Comparison of ENCODE assay signal across 7 mouse cellular contexts in the genomic region with DNA sequence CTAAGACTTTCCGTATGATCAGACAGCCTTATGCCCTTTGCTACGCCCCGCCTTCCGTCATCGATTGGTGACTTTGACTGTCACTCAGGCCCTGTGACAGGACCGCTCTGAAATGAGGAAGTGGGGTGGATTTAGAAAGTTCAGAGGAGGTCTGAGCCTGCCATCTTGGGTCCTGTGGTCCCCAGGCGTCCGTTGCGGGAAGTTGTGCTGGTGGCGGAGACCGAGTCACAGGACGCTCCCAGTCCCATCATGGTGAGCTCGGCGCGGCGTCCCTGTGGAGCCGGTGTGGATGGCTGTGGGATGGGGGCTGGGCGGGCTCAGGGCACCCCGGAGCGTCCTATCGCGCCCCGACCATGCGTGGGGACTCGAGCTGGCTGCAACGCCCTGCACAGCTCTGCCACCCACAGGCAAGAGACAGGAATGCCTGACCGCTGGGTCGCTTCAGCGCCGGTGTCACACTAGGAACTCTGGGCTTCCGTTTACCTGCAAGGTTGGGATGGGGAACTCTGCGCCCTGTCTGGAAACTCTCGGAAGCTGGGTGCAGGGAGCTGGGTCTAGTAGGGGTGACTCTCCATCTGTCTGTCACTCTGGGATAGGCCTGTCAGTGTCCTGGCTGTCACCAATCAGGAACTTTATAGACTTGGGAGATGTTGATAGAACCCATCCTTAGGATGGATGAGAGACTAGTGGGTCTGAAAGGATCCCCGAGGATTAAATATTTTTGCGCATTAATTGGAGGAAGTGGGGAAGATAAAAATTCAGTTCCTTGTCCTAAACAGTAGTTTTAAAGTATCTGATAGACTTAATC. TPM values are rescaled to one million over a fixed set of nuclear protein-coding genes. Genes with fewer than 3 reads are reported as not detected.
DNase-seq lines count a peak whose midpoint lies in the region; ATAC-seq lines count a peak whose summit lies in the region.

TSS of gene Zfp809 (plus strand) at position 134 of the 808 bp plus-strand sequence.

- no peaks in the 10 kb centered on the region for H3K36me3 ChIP-seq in intestine, embryonic 15.5 days
- 0 out of 2 replicates have a peak, but pooled peaks cover 3% of the 10 kb centered on the region for H3K36me3 ChIP-seq in midbrain, embryonic 10.5 days

- no peaks in the 10 kb centered on the region for H3K27me3 ChIP-seq in intestine, embryonic 15.5 days (replicated peaks)
- no peaks in the 10 kb centered on the region for H3K27me3 ChIP-seq in midbrain, embryonic 10.5 days (ENCODE audit: low read depth, poor library complexity, severe bottlenecking)

- peak; percentile 98 for ATAC-seq in intestine, embryonic 15.5 days

- peak within 1 kb of the TSS; percentile 75 for H3K4me2 ChIP-seq in intestine, embryonic 15.5 days (replicated peaks)

- WGBS in intestine, embryonic 15.5 days = 1% methylated on average over 35 of the region's 35 CpGs
- 1% methylated on average over 35 of the region's 35 CpGs for WGBS in midbrain, embryonic 10.5 days

- DNase-seq in adrenal gland, adult 2 months = peak; percentile 99
- DNase-seq in embryo, embryonic 11.5 days (ENCODE audit: low read depth, low spot score) = peak; percentile 97
- peak; percentile 100 for DNase-seq in gastrocnemius, postnatal 36 days
- peak; percentile 99 for DNase-seq in left cerebral cortex, postnatal 25 days (ENCODE audit: low spot score in 2 of 2)
- DNase-seq in midbrain, embryonic 10.5 days (ENCODE audit: low spot score) = peak; percentile 94
- DNase-seq in right cerebral cortex, postnatal 4 days = peak; percentile 99

- intact Hi-C loops in gastrocnemius, postnatal 36 days (cut with DNase I) = no loop called here
- intact Hi-C loops in left cerebral cortex, postnatal 25 days (cut with DNase I) = loop anchor here (2.0 to 5.0 kb wide), 2 partner anchors 69 to 162 kb away; partner anchors contain the start of genes Anln and Pigyl

- peak within 1 kb of the TSS; percentile 92 for H3K27ac ChIP-seq in intestine, embryonic 15.5 days
- H3K27ac ChIP-seq in midbrain, embryonic 10.5 days (replicated peaks) = peak within 1 kb of the TSS; percentile 96

- no peaks in the 10 kb centered on the region for H3K9me3 ChIP-seq in intestine, embryonic 15.5 days
- no peaks in the 10 kb centered on the region for H3K9me3 ChIP-seq in midbrain, embryonic 10.5 days (replicated peaks)

- no peaks in the 10 kb centered on the region for H3K4me1 ChIP-seq in intestine, embryonic 15.5 days (replicated peaks)
- H3K4me1 ChIP-seq in midbrain, embryonic 10.5 days = peaks cover 6% of the 10 kb centered on the region

- peak within 1 kb of the TSS; percentile 83 for H3K9ac ChIP-seq in intestine, embryonic 15.5 days

- H3K4me3 ChIP-seq in intestine, embryonic 15.5 days (replicated peaks) = peak within 1 kb of the TSS; percentile 72
- H3K4me3 ChIP-seq in midbrain, embryonic 10.5 days = peak within 1 kb of the TSS; percentile 86

RNA-seq across cellular contexts. Expression of gene Zfp809, which starts in this region (rescaled TPM):
- 10 to 100 TPM; 31.8 to 52.5 TPM for total RNA-seq in adrenal gland, adult 2 months (2021)
- 11.9 and 26.1 TPM in 2 replicates for polyA plus RNA-seq in adrenal gland, adult 2 months (2012; rRNA removed)
- total RNA-seq in gastrocnemius, postnatal 36 days (2021) = 1 to 10 TPM; 5.9 to 6.7 TPM
- 19.3 and 23.6 TPM in 2 replicates for polyA plus RNA-seq in intestine, embryonic 15.5 days (2015; fragmentation: Nextera tagmentation; extraction: Ambion mirVana)
- 10 to 100 TPM; 18.4 to 22.4 TPM for total RNA-seq in left cerebral cortex, postnatal 25 days (2021)
- 10.4 and 11.6 TPM in 2 replicates for polyA plus RNA-seq in midbrain, embryonic 10.5 days (2016; fragmentation: Nextera tagmentation; extraction: Ambion mirVana)

Comparison
In these comparisons a context has a peak if more than half of its experiments do, and no peak if none do; other contexts are left out.
1. Peak in every context shown above with its lines: DNase-seq, ATAC-seq, H3K4me3 ChIP-seq and H3K27ac ChIP-seq.